Mouse (Mus musculus): ENCODE measurements around the gene Wnt7b. TPM values are rescaled to one million over a fixed set of nuclear protein-coding genes. Genes with fewer than 3 reads are reported as not detected.

Gene Wnt7b
- polyA plus RNA-seq, 1 experiment from 2014 or later = 31.2 TPM

DNA sequence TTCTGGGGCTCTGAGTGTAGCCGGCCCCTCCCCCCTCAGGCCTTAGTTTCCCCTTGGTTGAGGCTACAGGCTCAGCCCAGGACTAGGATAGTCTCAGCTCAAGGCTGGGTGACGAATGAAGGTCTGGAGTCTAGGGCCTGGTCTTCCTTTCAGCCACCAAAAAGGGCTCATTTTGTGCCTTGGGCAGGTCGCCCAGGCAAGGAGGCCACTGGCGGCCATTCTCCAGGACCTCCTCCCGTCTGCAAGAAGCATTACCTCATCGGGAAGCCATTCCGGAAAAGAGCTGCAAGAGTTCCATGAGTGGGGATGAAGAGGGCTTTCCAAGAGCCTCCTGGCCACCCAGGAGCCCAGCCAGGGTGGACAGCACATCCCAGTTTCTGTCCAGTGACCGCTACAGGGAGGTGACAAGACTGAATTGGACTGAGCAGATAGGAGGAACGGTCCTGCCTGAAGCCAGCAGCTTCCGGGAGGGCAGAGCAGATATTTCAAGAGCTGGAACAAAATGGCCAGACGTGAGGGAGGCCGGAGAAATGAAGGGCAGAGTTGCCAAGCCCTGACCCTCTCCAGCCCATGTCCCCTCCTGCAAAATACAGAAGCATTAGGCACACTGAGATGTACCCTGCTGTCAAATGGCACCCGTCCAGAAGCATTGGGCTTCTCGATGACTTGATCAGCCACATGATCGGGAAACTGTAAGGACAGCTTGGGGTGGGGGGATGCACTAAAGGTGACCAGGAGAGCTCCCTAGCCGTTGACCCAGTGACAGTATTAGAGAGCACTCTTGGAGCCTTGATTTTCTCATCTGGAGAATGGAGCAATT is 29.6 kb upstream of the Wnt7b start:
- Histone ChIP-seq H3K27ac (0 out of 2 replicates have a peak overlapping the region, but pooled peaks have one; percentile 53), H3K4me1 (replicated peaks) (peaks cover 11% of the 10 kb centered on the region), H3K36me3 (no peaks in the 10 kb centered on the region), H3K4me3 (replicated peaks) (no peak overlapping the region), H3K9ac (replicated peaks) (no peak overlapping the region), H3K27me3 (peaks cover 34% of the 10 kb centered on the region), H3K4me2 (no peak overlapping the region), H3K9me3 (0 out of 2 replicates have a peak, but pooled peaks cover 2% of the 10 kb centered on the region)
- no peak for ATAC-seq (ENCODE audit: insufficient number of reproducible peaks, insufficient read depth, low FRiP score, low TSS enrichment, low read depth)
- WGBS = 78% methylated on average over 16 of the region's 16 CpGs

- Histone ChIP-seq H3K4me1 (replicated peaks) (peaks cover 21% of the 10 kb centered on the region), H3K4me2 (no peak overlapping the region), H3K27ac (peak overlapping the region; percentile 80), H3K9ac (replicated peaks) (no peak overlapping the region; the same call in 1 of the 2 replicates), H3K4me3 (replicated peaks) (no peak overlapping the region), H3K9me3 (0 out of 2 replicates have a peak, but pooled peaks cover 2% of the 10 kb centered on the region), H3K27me3 (peaks cover 23% of the 10 kb centered on the region), H3K36me3 (no peaks in the 10 kb centered on the region)
- 62% methylated on average over 8 of the region's 8 CpGs for WGBS
- peak; percentile 72 for ATAC-seq (ENCODE audit: insufficient number of reproducible peaks, insufficient read depth, low FRiP score, low TSS enrichment, low read depth)
Measured at GRCm38 (mm10) chr15:85610618-85611218, 28.4 kb upstream of the Wnt7b start.

GRCm38 (mm10) chr15:85610120-85610519 is 27.8 kb upstream of the Wnt7b start:
- peaks cover 17% of the 10 kb centered on the region for H3K27me3 ChIP-seq
- H3K4me2 ChIP-seq = no peak overlapping the region
- peaks cover 27% of the 10 kb centered on the region for H3K4me1 ChIP-seq (replicated peaks)
- no peak overlapping the region for H3K27ac ChIP-seq
- no peak overlapping the region for H3K4me3 ChIP-seq (replicated peaks)
- H3K9me3 ChIP-seq = 0 out of 2 replicates have a peak, but pooled peaks cover 2% of the 10 kb centered on the region
- ATAC-seq (ENCODE audit: insufficient number of reproducible peaks, insufficient read depth, low FRiP score, low TSS enrichment, low read depth) = no peak
- H3K9ac ChIP-seq (replicated peaks) = no peak overlapping the region
- 72% methylated on average over 5 of the region's 5 CpGs for WGBS
- no peaks in the 10 kb centered on the region for H3K36me3 ChIP-seq

DNA sequence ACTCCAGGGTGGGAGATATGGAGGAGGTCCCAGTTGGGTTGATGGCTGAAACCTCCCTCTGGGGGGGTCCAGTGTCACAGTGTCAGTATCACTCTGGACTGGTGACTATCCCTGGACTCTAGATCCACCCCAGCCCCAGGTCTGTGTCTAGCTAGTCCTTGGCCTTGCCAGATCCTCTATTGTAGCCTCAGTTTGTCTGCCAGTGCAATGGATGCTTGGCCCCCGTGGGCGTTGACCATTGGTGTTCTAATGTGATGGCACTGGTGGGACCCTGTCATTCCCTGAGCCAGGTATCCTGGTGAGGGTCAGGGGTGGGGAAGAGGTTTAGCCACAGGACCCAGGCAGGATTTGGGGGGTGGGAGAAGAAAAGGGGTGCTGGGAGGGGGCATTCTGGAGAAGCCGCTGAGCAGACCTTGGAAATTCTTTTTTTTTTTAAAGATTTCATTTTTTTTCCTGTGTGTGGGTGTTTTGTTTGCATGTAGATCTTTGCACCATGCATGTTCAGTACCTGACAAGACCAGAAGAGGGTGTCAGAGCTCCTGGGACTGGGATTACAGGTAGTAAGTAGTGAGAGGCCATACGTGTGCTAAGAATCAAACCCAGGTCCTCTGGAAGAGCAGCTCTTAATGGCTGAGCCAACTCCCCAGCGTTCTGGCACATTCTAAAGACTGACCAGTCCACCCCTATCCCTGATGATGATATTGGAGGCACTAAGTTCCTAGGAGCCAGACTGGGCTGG is 27.2 kb upstream of the Wnt7b start:
- no peak for ATAC-seq (ENCODE audit: insufficient number of reproducible peaks, insufficient read depth, low FRiP score, low TSS enrichment, low read depth)
- no peak overlapping the region for H3K27ac ChIP-seq
- no peaks in the 10 kb centered on the region for H3K36me3 ChIP-seq
- no peak overlapping the region for H3K4me3 ChIP-seq (replicated peaks)
- H3K27me3 ChIP-seq = peaks cover 10% of the 10 kb centered on the region
- WGBS = 80% methylated on average over 5 of the region's 5 CpGs
- peaks cover 27% of the 10 kb centered on the region for H3K4me1 ChIP-seq (replicated peaks)
- H3K9ac ChIP-seq (replicated peaks) = no peak overlapping the region
- 0 out of 2 replicates have a peak, but pooled peaks cover 2% of the 10 kb centered on the region for H3K9me3 ChIP-seq
- no peak overlapping the region for H3K4me2 ChIP-seq

- no peaks in the 10 kb centered on the region for H3K36me3 ChIP-seq
- no peak for ATAC-seq (ENCODE audit: insufficient number of reproducible peaks, insufficient read depth, low FRiP score, low TSS enrichment, low read depth)
- H3K9ac ChIP-seq (replicated peaks) = 0 out of 2 replicates have a peak overlapping the region, but pooled peaks have one; percentile 0
- WGBS = 64% methylated on average over 17 of the region's 17 CpGs
- no peaks in the 10 kb centered on the region for H3K9me3 ChIP-seq
- no peak overlapping the region for H3K4me2 ChIP-seq
- no peaks in the 10 kb centered on the region for H3K27me3 ChIP-seq
- H3K4me3 ChIP-seq (replicated peaks) = no peak overlapping the region
- peaks cover 21% of the 10 kb centered on the region for H3K4me1 ChIP-seq (replicated peaks)
- H3K27ac ChIP-seq = peak overlapping the region; percentile 66
Measured at GRCm38 (mm10) chr15:85605962-85606610, 23.8 kb upstream of the Wnt7b start.

GRCm38 (mm10) chr15:85604938-85605337 is 22.7 kb upstream of the Wnt7b start:
- no peak overlapping the region for H3K4me3 ChIP-seq (replicated peaks)
- ATAC-seq (ENCODE audit: insufficient number of reproducible peaks, insufficient read depth, low FRiP score, low TSS enrichment, low read depth) = no peak
- 91% methylated on average over 8 of the region's 8 CpGs for WGBS

GRCm38 (mm10) chr15:85604507-85604906 is 22.2 kb upstream of the Wnt7b start:
- H3K27me3 ChIP-seq = no peaks in the 10 kb centered on the region
- H3K4me3 ChIP-seq (replicated peaks) = no peak overlapping the region
- H3K27ac ChIP-seq = no peak overlapping the region
- no peak overlapping the region for H3K9ac ChIP-seq (replicated peaks)
- 71% methylated on average over 4 of the region's 4 CpGs for WGBS
- H3K4me1 ChIP-seq (replicated peaks) = peaks cover 26% of the 10 kb centered on the region
- H3K4me2 ChIP-seq = no peak overlapping the region
- H3K9me3 ChIP-seq = no peaks in the 10 kb centered on the region
- H3K36me3 ChIP-seq = no peaks in the 10 kb centered on the region
- no peak for ATAC-seq (ENCODE audit: insufficient number of reproducible peaks, insufficient read depth, low FRiP score, low TSS enrichment, low read depth)

More at GRCm38 (mm10) chr15:85604938-85605337, 22.7 kb upstream of the Wnt7b start:
- Histone ChIP-seq H3K27me3 (no peaks in the 10 kb centered on the region), H3K4me2 (no peak overlapping the region), H3K9ac (replicated peaks) (no peak overlapping the region), H3K4me1 (replicated peaks) (peaks cover 26% of the 10 kb centered on the region), H3K9me3 (no peaks in the 10 kb centered on the region), H3K27ac (no peak overlapping the region), H3K36me3 (no peaks in the 10 kb centered on the region)

DNA sequence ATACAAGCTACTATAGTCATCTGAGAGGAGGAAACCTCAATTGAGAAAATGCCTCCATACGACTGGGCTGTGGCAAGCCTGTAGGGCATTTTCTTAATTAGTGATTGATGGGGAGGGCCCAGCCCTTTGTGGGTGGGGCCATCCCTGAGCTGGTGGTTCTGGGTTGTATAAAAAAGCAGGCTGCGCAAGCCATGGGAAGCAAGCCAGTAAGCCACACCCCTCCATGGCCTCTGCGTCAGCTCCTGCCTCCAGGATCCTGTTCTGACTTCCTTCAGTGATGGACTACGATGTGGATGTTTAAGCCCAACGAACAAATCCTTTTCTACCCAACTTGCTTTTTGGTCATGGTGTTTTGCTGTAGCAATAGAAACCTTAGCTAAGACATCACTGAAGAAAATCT is 21.1 kb upstream of the Wnt7b start:
- Histone ChIP-seq H3K4me1 (replicated peaks) (peaks cover 26% of the 10 kb centered on the region), H3K4me2 (no peak overlapping the region), H3K36me3 (no peaks in the 10 kb centered on the region), H3K27me3 (no peaks in the 10 kb centered on the region), H3K9ac (replicated peaks) (no peak overlapping the region), H3K9me3 (no peaks in the 10 kb centered on the region), H3K27ac (no peak overlapping the region), H3K4me3 (replicated peaks) (no peak overlapping the region)
- no peak for ATAC-seq (ENCODE audit: insufficient number of reproducible peaks, insufficient read depth, low FRiP score, low TSS enrichment, low read depth)
- WGBS = 33% methylated on average over 5 of the region's 5 CpGs

DNA sequence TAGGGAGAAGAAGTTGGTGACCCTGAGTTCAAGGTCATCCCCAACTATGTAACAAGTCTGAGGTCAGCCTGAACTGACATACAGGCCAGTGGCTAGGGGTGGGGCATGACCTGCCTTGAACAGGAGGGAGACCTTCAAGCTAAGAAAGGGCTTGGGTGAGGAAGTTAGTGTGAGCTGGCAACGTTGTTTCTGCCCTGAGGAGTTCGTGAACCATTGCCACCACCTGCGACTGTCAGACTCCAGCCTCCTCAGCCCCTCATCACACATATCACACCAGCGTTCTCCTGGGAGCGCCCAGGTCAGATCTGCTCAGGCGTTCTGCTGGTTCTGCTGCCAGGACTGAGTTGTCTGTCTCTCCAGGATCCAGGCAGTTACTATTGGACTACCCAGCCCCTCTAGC is 20.5 kb upstream of the Wnt7b start:
- no peak overlapping the region for H3K4me3 ChIP-seq (replicated peaks)
- H3K9me3 ChIP-seq = no peaks in the 10 kb centered on the region
- no peak overlapping the region for H3K27ac ChIP-seq
- ATAC-seq (ENCODE audit: insufficient number of reproducible peaks, insufficient read depth, low FRiP score, low TSS enrichment, low read depth) = no peak
- H3K9ac ChIP-seq (replicated peaks) = no peak overlapping the region
- H3K27me3 ChIP-seq = no peaks in the 10 kb centered on the region
- no peak overlapping the region for H3K4me2 ChIP-seq
- no peaks in the 10 kb centered on the region for H3K36me3 ChIP-seq
- H3K4me1 ChIP-seq (replicated peaks) = peaks cover 26% of the 10 kb centered on the region
- 73% methylated on average over 6 of the region's 6 CpGs for WGBS

DNA sequence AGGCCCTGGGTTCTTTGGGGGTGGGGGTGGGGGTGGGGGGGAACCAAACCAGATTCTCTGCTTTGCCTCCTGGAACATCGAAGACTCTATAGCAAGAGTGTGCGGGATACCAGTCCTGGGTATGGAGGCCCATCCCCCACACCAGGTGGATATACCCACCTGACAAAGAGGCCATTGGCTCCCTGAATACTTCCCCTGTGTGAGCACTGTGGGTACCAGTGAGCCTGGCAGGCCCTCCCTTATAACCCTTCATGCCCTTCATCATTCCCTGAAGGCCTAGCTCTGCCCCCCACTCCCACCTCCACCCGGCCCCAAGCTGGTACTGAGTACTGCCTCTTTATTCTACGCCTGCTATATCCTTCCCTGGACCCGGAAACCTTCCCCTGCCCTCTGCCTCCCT is 19.7 kb upstream of the Wnt7b start:
- ATAC-seq (ENCODE audit: insufficient number of reproducible peaks, insufficient read depth, low FRiP score, low TSS enrichment, low read depth) = no peak
- Histone ChIP-seq H3K4me2 (no peak overlapping the region), H3K9ac (replicated peaks) (no peak overlapping the region), H3K9me3 (no peaks in the 10 kb centered on the region), H3K27ac (no peak overlapping the region), H3K4me1 (replicated peaks) (peaks cover 26% of the 10 kb centered on the region), H3K4me3 (replicated peaks) (no peak overlapping the region), H3K36me3 (no peaks in the 10 kb centered on the region), H3K27me3 (no peaks in the 10 kb centered on the region)
- WGBS = 89% methylated on average over 5 of the region's 5 CpGs

DNA sequence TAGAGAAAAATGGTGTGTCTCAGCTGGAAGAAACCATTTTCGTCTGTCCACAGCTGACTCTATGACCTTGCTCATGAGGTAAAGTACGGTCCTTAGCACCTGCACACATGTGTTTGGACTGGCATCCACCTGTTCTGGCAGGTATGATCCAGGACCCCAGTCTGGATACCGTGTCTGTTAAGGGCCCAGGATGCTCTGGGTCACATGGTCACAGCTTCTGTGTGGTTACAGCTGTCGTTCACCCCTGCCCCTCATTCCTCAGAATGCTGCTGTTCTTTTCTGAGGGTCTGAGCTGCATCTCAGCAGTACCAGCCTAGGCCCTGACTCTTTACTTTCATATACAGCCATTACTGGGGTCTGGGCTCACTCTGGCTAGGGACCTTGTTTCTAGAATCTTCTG is 18.9 kb upstream of the Wnt7b start:
- Histone ChIP-seq H3K27me3 (no peaks in the 10 kb centered on the region), H3K4me3 (replicated peaks) (no peak overlapping the region), H3K9ac (replicated peaks) (no peak overlapping the region), H3K36me3 (no peaks in the 10 kb centered on the region), H3K9me3 (no peaks in the 10 kb centered on the region), H3K4me1 (replicated peaks) (peaks cover 21% of the 10 kb centered on the region), H3K27ac (no peak overlapping the region), H3K4me2 (no peak overlapping the region)
- no peak for ATAC-seq (ENCODE audit: insufficient number of reproducible peaks, insufficient read depth, low FRiP score, low TSS enrichment, low read depth)
- WGBS = 69% methylated on average over 4 of the region's 4 CpGs

Measured in limb, embryonic 12.5 days (tissue).